Mouse (Mus musculus): Measurements from ENCODE around the gene Onecut1. TPM values are rescaled to one million over a fixed set of nuclear protein-coding genes. Genes with fewer than 3 reads are reported as not detected.

The Onecut1 gene
- total RNA-seq, 2 experiments from 2014 or later: not detected

DNA sequence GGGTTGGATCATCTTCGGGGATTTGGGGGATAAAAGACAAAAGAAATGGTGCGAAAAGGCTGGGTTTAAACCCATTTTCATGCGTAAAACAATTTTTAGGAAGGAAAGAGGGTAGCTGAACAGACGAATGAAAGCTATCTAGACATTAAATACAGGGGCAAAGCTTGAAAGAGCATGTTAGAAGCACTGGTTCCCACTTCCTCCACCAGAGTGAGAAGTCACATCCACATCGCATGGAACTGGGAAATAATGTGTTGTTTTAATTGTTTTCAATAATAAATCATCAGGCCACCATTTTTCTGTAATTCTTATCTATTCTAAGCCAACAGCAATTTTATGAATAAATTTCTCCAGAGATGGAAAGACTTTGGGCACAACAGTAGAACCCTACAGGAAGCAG lies 3.6 kb upstream of the Onecut1 start:
- DNase-seq: no peak
- intact Hi-C loops (cut with DNase I): no loop called here

DNA sequence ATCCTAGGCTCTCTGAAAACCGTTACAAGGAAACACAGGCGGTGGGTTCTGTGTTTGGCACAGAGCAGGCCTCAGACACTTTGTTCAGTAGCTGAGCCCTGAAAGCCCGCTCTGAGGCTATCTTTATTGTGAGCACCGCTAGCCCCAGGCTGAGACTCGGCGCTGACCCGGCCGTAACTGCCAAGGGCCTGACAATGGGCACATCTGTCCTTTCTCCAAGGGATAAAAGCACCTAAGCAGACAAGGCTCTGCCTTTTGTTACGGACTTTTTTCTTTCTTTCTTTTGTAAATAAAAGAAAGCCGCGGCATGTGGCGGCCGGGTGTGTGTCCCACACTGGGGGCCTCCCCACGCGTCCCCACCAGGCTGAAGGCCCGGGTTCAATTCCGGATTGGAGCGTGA lies 1.3 kb upstream of the Onecut1 start:
- DNase-seq: no peak
- intact Hi-C loops (cut with DNase I): loop anchor here (10.0 kb wide), 1 partner anchor 326 kb away; no protein-coding TSS in a partner anchor

GRCm38 (mm10) chr9:74862096-74862780 lies 517 bp downstream of the Onecut1 start:
- DNase-seq: no peak

GRCm38 (mm10) chr9:74862783-74863654 lies 1.3 kb downstream of the Onecut1 start:
- no peak for DNase-seq
- intact Hi-C loops (cut with DNase I): loop anchor here (10.0 kb wide), 1 partner anchor 328 kb away; no protein-coding TSS in a partner anchor

More at GRCm38 (mm10) chr9:74862096-74862780, 517 bp downstream of the Onecut1 start:
- intact Hi-C loops (cut with DNase I): loop anchor here (10.0 kb wide), 1 partner anchor 327 kb away; no protein-coding TSS in a partner anchor

DNA sequence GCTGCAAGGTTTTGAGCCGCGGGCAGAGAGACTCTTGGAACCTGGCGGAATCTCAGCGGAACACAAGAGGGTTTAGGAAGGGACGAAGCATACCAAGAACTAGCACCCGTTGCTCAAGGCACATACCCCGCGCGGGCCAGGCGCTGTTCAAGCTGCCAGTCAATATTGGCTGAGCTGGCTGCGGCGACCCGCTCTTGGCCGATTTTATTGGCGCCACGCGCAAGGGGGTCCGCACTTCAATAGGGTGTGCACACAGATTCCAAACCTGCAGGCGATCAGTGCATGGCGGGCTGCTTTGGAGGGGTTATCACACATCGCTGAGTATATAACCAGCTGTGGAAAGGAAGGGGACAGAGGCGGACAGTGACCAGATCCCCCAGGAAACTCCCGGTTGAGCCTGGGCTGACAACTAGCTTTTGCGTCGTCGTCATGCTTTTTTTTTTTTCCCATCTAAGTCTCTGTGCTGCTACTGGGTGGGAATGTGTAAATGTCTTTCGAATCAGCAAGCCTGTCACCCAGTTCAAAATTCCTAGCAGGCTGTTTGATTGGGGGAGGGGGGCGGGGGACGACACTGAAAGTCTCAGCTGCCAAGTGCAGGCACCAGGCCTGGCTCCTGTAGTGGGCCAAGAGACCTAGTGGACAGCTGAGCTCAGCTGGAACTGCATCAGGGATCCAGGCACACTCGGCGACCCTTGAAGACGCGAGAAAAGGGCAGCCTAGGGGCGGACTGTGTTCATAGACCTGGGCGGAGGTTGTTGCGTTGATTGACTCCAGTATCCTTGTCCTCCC lies 2.1 kb downstream of the Onecut1 start:
- intact Hi-C loops (cut with DNase I): loop anchor here (10.0 kb wide), 1 partner anchor 329 kb away; no protein-coding TSS in a partner anchor

DNA sequence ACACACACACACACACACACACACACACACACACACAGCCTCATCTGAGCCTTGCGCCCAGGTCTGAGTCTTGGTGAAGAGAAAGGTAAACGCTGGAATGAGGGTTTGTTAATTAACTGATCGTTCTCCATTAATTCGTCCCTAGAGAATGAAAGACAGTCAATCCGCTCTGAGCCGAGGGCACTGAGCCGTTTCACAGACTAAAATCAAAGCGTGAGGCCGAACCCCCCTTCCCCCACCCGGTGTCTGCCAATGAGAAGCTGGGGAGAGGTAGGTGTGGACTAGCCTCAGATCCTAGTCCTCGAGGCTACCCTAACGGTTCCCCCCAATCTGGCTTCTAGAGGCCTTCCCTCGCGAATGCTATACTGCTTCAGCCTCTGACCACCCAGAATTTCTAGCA lies 2.8 kb downstream of the Onecut1 start:
- intact Hi-C loops (cut with DNase I): loop anchor here (10.0 kb wide), 1 partner anchor 330 kb away; no protein-coding TSS in a partner anchor
- no peak for DNase-seq

More for the DNA sequence above, 2.1 kb downstream of the Onecut1 start:
- no peak for DNase-seq

- DNase-seq: no peak
- intact Hi-C loops (cut with DNase I): loop anchor here (10.0 kb wide), 1 partner anchor 332 kb away; no protein-coding TSS in a partner anchor
These were observed 5.0 kb downstream of the Onecut1 start for GRCm38 (mm10) chr9:74866596-74867313.

DNA sequence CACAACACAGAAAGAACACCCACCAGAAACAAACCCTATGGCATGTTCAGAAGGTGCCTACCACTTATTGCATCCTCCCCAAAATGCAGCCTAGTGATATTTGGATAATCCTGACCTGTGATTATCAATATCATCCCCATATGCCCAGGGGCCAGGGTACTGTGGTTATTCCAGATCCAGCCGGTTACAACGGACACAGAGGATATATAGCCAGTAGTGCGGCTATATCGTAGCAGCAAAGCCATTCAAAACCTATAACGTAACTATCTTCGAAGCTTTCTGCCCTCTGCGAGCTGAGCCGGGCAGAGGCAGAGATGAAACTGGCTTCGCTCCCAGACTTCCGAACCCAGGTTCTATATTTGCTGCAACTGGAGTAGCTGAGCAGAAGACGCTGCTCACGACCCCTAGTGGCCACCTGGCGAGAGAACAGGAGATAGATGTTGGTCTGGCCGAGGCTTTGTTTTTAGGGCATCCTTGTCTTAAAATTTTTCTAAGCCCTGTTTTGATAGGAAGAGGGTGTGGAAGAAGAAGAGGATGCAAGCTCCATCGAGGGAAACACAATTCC lies 6.0 kb downstream of the Onecut1 start:
- intact Hi-C loops (cut with DNase I): loop anchor here (10.0 kb wide), 1 partner anchor 333 kb away; no protein-coding TSS in a partner anchor

DNA sequence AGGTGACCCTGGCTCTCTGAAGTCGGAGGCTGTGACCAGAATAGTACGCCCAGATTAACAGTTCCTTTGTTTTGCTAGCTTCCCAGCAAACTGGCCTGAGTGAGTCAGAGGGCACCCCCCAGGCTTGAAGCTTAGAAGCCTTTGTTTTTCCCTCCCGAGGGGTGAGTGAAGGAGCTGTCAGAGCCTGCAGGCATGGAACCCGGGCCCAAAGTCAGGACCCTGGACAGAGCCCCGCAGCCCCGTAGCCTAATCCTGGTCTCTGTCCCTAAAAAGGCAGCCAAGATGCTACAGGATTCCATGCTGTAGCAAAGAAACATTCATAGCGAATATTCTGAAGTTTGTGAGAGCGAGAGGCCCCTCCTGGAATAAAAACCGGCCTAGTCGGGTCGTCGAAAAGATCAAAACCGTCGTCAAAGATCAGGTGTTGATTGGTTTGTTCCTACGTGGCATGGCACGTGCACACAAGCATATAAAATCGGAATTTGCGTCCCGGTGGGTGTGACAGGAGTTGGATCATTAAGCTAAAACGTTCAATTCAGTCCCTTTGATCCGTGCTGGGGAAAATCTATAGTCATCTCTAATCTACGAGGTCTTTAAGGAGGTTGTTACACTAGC lies 6.7 kb downstream of the Onecut1 start:
- intact Hi-C loops (cut with DNase I): loop anchor here (10.0 kb wide), 1 partner anchor 334 kb away; no protein-coding TSS in a partner anchor
- no peak for DNase-seq

More for the DNA sequence above, 6.0 kb downstream of the Onecut1 start:
- no peak for DNase-seq

- no peak for DNase-seq
- intact Hi-C loops (cut with DNase I): loop anchor here (2.0 kb wide), 1 partner anchor 728 kb away; no protein-coding TSS in a partner anchor
These were observed 9.4 kb downstream of the Onecut1 start for GRCm38 (mm10) chr9:74870960-74871688.

DNA sequence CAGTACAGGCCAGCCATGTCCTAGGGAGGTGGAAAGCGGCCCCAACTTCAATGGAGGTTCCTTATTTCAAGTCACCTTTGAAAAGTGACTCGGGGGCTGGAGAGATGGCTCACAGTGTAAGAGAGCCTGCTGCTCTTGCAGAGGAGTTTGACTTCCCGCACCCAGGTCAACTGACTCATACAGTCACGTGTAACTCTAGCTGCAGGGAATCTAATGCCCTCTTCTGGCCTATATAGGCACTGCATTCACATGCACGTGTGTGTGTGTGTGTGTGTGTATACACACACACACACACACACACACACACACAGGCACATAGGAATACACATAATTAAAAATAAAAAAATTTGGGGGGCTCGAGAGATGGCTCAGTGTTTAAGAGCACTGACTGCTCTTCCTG lies 14.6 kb downstream of the Onecut1 start:
- intact Hi-C loops (cut with DNase I): no loop called here
- no peak for DNase-seq

- intact Hi-C loops (cut with DNase I): no loop called here
These were observed 16.0 kb downstream of the Onecut1 start for GRCm38 (mm10) chr9:74877709-74878108.

GRCm38 (mm10) chr9:74887866-74888265 lies 26.1 kb downstream of the Onecut1 start:
- intact Hi-C loops (cut with DNase I): no loop called here
- no peak for DNase-seq

More at GRCm38 (mm10) chr9:74877709-74878108, 16.0 kb downstream of the Onecut1 start:
- DNase-seq: no peak

DNA sequence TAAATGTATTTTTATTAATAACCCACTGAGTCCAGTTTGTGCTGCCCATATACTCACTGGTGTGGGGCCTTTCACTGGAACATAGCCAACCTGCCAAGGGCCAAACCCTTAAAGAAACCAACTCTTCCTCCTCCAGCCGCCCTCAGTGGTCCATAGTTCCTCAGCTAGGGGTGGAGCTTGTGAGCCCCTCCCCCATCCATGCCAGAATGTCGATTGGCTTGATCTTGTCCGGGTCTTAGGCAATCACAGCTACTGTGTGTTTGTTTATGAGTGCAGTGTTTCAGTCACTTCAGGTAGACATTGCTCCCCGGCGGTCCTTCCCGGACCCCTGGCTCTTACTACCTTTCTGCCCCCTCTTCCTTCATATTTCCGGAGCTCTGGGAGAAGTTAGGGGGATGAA lies 35.0 kb downstream of the Onecut1 start:
- intact Hi-C loops (cut with DNase I): no loop called here

DNA sequence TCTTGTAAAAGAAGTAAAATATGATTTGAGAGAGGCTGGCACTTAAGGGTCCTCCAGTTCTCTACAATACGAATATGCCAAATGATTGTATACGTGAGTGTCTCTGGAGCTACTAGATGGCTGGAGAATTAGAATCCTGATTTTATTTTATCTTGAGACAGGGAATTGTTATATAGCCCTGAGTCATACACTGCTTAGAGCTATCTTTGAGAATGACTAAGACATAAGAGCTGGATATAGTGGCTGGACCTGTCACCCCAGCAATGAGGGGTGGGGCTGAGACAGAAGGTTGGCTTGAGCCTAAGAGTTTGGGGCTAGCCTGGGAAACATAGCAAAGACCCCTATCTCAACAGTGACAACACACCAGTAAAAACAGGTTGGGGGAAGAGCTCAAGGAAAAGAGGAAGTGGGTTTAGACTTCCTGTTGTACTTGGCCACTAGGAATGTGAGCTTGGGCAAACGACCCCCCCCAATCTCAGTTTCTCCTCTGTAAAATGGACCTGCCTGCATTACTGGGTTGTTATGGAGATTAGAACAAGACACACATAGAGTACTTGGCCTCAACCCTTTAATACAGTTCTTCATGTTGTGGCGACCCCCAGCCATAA lies 35.8 kb downstream of the Onecut1 start:
- DNase-seq: no peak
- intact Hi-C loops (cut with DNase I): no loop called here

More for the DNA sequence above, 35.0 kb downstream of the Onecut1 start:
- no peak for DNase-seq

DNA sequence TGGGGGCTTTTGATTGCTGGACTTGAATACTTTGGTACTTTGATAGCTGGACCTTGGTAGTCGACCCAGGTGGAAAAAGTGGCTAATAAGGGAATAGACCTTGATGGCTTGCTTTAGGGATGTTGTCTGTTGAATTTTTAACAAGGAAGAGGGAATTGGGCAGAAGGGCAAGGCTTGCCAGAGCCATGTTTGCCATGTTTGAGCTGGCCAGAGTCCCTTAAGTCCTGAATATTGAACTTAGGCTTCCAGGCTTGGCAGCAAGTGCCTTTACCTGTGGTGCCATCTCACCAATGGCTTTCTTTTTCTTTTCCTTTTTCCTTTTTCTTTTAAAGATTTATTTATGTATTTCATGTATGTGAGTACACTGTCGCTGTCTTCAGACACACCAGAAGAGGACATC lies 38.4 kb downstream of the Onecut1 start:
- DNase-seq: no peak
- intact Hi-C loops (cut with DNase I): loop anchor here (10.0 kb wide), 1 partner anchor 385 kb away; no protein-coding TSS in a partner anchor

DNA sequence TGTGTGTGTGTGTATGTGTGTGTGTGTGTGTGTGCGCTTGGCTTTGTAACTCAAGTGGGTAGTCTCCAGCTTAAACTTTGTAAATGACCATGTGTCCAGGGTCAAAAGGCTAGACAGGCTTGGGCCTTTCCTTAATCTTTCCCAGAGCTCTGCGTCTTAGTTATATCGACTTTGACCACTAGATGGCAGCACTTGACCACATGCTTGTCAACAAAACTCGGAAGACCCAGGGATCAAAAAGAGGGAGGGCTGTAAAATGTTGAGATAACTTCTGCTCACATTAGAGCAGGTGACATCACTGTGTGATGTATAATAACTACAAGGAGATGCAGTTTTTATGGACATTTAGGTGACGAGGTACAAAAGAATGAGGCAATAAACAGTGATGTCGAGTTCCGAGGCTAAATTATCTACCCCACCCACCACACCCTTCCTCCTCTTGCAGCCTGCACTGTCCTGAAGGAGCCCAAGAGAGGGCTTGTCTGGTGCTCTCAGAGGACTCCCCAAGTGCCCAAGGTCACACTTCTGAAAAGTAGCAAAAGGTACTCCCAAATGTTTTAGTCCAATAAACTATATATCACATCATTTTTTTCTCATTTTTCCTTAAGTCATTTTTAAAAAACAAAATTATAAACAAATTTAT lies 43.3 kb downstream of the Onecut1 start:
- DNase-seq: peak in 1 of 2 experiments; percentile 50
- intact Hi-C loops (cut with DNase I): loop anchor here (5.0 to 10.0 kb wide), 3 partner anchors 97 to 380 kb away; no protein-coding TSS in a partner anchor
